15 mouse cellular contexts compared by ENCODE assay signal in the genomic region with DNA sequence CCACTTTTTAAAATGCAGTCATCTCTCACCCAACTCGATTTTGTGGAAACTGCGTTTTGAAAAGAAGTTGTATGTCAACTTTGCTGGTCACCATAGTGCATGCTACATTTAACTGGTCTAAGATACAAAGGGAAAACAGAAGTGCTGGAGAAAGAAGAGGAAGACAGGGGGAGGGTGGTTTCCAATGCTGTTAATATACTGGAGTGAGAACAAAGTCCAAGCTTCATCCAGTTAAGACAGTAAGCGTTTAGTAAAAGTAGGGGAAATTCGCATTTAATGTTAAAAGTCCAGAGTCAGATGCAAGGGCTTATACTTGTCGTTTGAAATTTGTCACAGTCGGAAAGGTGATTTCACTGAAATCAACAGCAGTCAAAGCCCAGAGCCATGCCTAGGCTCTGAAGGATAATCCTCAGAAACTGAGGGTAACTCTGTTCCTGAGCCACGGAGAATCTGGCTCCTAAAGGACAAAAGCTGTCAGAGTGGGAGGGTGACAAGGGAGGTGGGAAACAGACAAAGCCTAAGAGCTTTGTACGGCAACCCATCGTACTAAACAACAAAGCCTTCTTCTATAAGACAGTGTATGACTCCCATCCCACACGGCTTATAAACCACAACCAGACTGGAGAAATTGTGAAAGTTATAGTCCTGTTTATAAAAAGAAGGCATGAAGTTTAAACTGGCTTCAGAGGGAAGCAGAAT. TPM values are rescaled to one million over a fixed set of nuclear protein-coding genes. Genes with fewer than 3 reads are reported as not detected.
DNase-seq lines count a peak whose midpoint lies in the region; ATAC-seq and TF ChIP-seq lines count a peak whose summit lies in the region.
"Had no signal": no experiment of that assay in that cellular context is flagged by ENCODE, and none has a peak within 500 bp of the region (broad histone marks: within the 10 kb centered on the region; RNA-seq: fewer than 3 reads in every experiment).

No protein-coding gene starts in this region.

- in situ Hi-C loops in CH12.LX (cut with MboI; ENCODE audit: low pct_ligation_motif_present, low pct_unique_long_range_greater_than_20kb, low sequenced_read_pairs), result no loop called here

- H3K9me3 ChIP-seq in heart, embryonic 13.5 days, result no peaks in the 10 kb centered on the region
- H3K9me3 ChIP-seq in kidney, postnatal 0 days (replicated peaks; ENCODE audit: low read length), result no peaks in the 10 kb centered on the region
- no peaks in the 10 kb centered on the region for H3K9me3 ChIP-seq in CH12.LX (replicated peaks; ENCODE audit: low read length)
- H3K9me3 ChIP-seq: hindbrain, embryonic 13.5 days; limb, embryonic 10.5 days; neural tube, embryonic 15.5 days had no signal

- no peak overlapping the region for H3K4me3 ChIP-seq in heart, embryonic 13.5 days
- no peak overlapping the region for H3K4me3 ChIP-seq in kidney, postnatal 0 days (replicated peaks; ENCODE audit: low read depth, low read length)
- H3K4me3 ChIP-seq in CH12.LX (replicated peaks in 1 of 3; ENCODE audit: low read depth in 2 of 3, low read length in 2 of 3, poor library complexity in 1 of 3), result no peak overlapping the region
- H3K4me3 ChIP-seq: hindbrain, embryonic 13.5 days; limb, embryonic 10.5 days; neural tube, embryonic 15.5 days had no signal

- 0 out of 2 replicates have a peak overlapping the region, but pooled peaks have one; percentile 8 for H3K4me2 ChIP-seq in heart, embryonic 13.5 days
- H3K4me2 ChIP-seq in kidney, postnatal 0 days (ENCODE audit: low read length), result no peak overlapping the region
- no peak overlapping the region for H3K4me2 ChIP-seq in CH12.LX (ENCODE audit: insufficient read depth, low read depth, poor library complexity, severe bottlenecking)
- H3K4me2 ChIP-seq: hindbrain, embryonic 13.5 days; neural tube, embryonic 15.5 days had no signal

- DNase-seq in heart, adult 11 months, result no peak
- no peak for DNase-seq in kidney, postnatal 0 days (ENCODE audit: low spot score)
- no peak for DNase-seq in kidney, adult 11 months
- DNase-seq in CH12.LX (ENCODE audit: extremely low read depth), result no peak
- peak; percentile 64 for DNase-seq in brain, adult 2 months (ENCODE audit: low read depth, low spot score)
- no peak for DNase-seq in thymus, postnatal 4 days
- DNase-seq: cerebellum, adult 18-20 months; kidney, postnatal 10 days; thymus, adult 18-20 months had no signal

- ATAC-seq in heart, embryonic 13.5 days (ENCODE audit: extremely low read depth, insufficient number of reproducible peaks, low FRiP score, low TSS enrichment), result no peak
- ATAC-seq in kidney, postnatal 0 days (replicated peaks; ENCODE audit: low FRiP score, low read depth), result no peak
- ATAC-seq: forebrain, embryonic 14.5 days had no signal

- H3K9ac ChIP-seq in heart, embryonic 13.5 days, result peak overlapping the region; percentile 59
- no peak overlapping the region for H3K9ac ChIP-seq in kidney, postnatal 0 days (ENCODE audit: low read depth, low read length)
- no peak overlapping the region for H3K9ac ChIP-seq in CH12.LX (ENCODE audit: insufficient read depth, low read depth)
- H3K9ac ChIP-seq: hindbrain, embryonic 13.5 days; neural tube, embryonic 15.5 days had no signal

- H3K79me2 ChIP-seq in CH12.LX (replicated peaks; ENCODE audit: control insufficient read depth, extremely low read depth, insufficient read depth, poor library complexity, severe bottlenecking), result peaks cover 62% of the 10 kb centered on the region

- no peak for TF ChIP-seq POLR2A in CH12.LX (IDR thresholded peaks at IDR 0.05; ENCODE audit: low read depth, low read length)

- 61% methylated on average over 10 of the region's 10 CpGs for WGBS in heart, embryonic 13.5 days
- WGBS in kidney, postnatal 0 days, result 79% methylated on average over 10 of the region's 10 CpGs

- no peak for TF ChIP-seq RAD21 in CH12.LX (IDR thresholded peaks at IDR 0.05; ENCODE audit: low read depth, low read length)

- H3K4me1 ChIP-seq in heart, embryonic 13.5 days, result peaks cover 56% of the 10 kb centered on the region
- H3K4me1 ChIP-seq in kidney, postnatal 0 days (replicated peaks; ENCODE audit: insufficient read depth, low read length), result 0 out of 2 replicates have a peak, but pooled peaks cover 3% of the 10 kb centered on the region
- peaks cover 8 to 82% of the 10 kb centered on the region in 2 experiments for H3K4me1 ChIP-seq in CH12.LX (ENCODE audit: control insufficient read depth in 1 of 2, insufficient read depth in 2 of 2)
- H3K4me1 ChIP-seq: hindbrain, embryonic 13.5 days; limb, embryonic 10.5 days; neural tube, embryonic 15.5 days had no signal

- TF ChIP-seq EP300 in CH12.LX (IDR thresholded peaks at IDR 0.05; ENCODE audit: low read length), result no peak

- H3K36me3 ChIP-seq in heart, embryonic 13.5 days, result peaks cover 63% of the 10 kb centered on the region
- H3K36me3 ChIP-seq in kidney, postnatal 0 days (ENCODE audit: insufficient read depth, low read length), result peaks cover 32% of the 10 kb centered on the region; the same call in 1 of the 2 replicates
- H3K36me3 ChIP-seq in CH12.LX (replicated peaks in 1 of 2; ENCODE audit: control insufficient read depth in 1 of 2, insufficient read depth in 1 of 2, low read length in 1 of 2), result peaks cover 32 to 66% of the 10 kb centered on the region in 2 experiments

- peak overlapping the region; percentile 69 for H3K27ac ChIP-seq in heart, embryonic 13.5 days (replicated peaks)
- 0 out of 2 replicates have a peak overlapping the region, but pooled peaks have one; percentile 47 for H3K27ac ChIP-seq in kidney, postnatal 0 days
- no peak overlapping the region for H3K27ac ChIP-seq in CH12.LX (ENCODE audit: insufficient read depth, low read depth)
- H3K27ac ChIP-seq: hindbrain, embryonic 13.5 days; limb, embryonic 10.5 days; macrophage; neural tube, embryonic 15.5 days had no signal

- dilution Hi-C loops in CH12.LX (cut with MboI; ENCODE audit: extremely low pct_ligation_motif_present, extremely low pct_unique_long_range_greater_than_20kb, low sequenced_read_pairs), result no loop called here

- H3K27me3 ChIP-seq in heart, embryonic 13.5 days (replicated peaks), result no peaks in the 10 kb centered on the region
- no peaks in the 10 kb centered on the region for H3K27me3 ChIP-seq in kidney, postnatal 0 days (ENCODE audit: insufficient read depth, low read length)
- no peaks in the 10 kb centered on the region for H3K27me3 ChIP-seq in CH12.LX (replicated peaks)
- H3K27me3 ChIP-seq: hindbrain, embryonic 13.5 days; neural tube, embryonic 15.5 days had no signal

- no peak for TF ChIP-seq CTCF in kidney, postnatal 0 days (IDR thresholded peaks at IDR 0.05; ENCODE audit: low read depth)
- no peak for TF ChIP-seq CTCF in CH12.LX (conservative IDR thresholded peaks at IDR 0.05 in 1 of 2, IDR thresholded peaks at IDR 0.05 in 1 of 2; ENCODE audit: low read depth in 2 of 2, low read length in 2 of 2)

TF ChIP-seq in CH12.LX, 34 proteins besides CTCF, POLR2A, EP300 and RAD21:
- TF ChIP-seq SIN3A (IDR thresholded peaks at IDR 0.05; ENCODE audit: low read length) (0 out of 2 replicates have a peak, but pooled peaks have one; percentile 26), MAX (IDR thresholded peaks at IDR 0.05; ENCODE audit: low read length) (no peak)

RNA-seq across cellular contexts. Expression of a gene that starts 23.0 kb away (rescaled TPM):
- polyA plus RNA-seq in heart, embryonic 13.5 days (2015; fragmentation: Nextera tagmentation; extraction: Ambion mirVana), result 117 and 118 TPM in 2 replicates
- 113 and 120 TPM in 2 replicates for polyA plus RNA-seq in kidney, postnatal 0 days (2015; fragmentation: Nextera tagmentation; extraction: Ambion mirVana)
- total RNA-seq in CH12.LX (2012; rRNA removed), result 140 and 174 TPM in 2 replicates
- total RNA-seq in CH12.LX (2014; rRNA removed), result 284 and 303 TPM in 2 replicates
- polyA plus RNA-seq in CH12.LX (2012; ENCODE audit: insufficient read length, low read depth), result 219 and 256 TPM in 2 replicates

RNA-seq across cellular contexts. Expression of a gene that starts 50.6 kb away (rescaled TPM):
- 20.5 and 22.6 TPM in 2 replicates for polyA plus RNA-seq in heart, embryonic 13.5 days (2015; fragmentation: Nextera tagmentation; extraction: Ambion mirVana)
- polyA plus RNA-seq in kidney, postnatal 0 days (2015; fragmentation: Nextera tagmentation; extraction: Ambion mirVana), result 28.6 and 31.2 TPM in 2 replicates
- total RNA-seq in CH12.LX (2012; rRNA removed) (29.8 and 39.4 TPM in 2 replicates), CH12.LX (2014; rRNA removed) (34.7 and 40.9 TPM in 2 replicates)
- polyA plus RNA-seq in CH12.LX (2012; ENCODE audit: insufficient read length, low read depth), result 48.2 and 54.5 TPM in 2 replicates

RNA-seq across cellular contexts. Expression of a gene that starts 50.8 kb away (rescaled TPM):
- 85.3 and 93.2 TPM in 2 replicates for polyA plus RNA-seq in heart, embryonic 13.5 days (2015; fragmentation: Nextera tagmentation; extraction: Ambion mirVana)
- polyA plus RNA-seq in kidney, postnatal 0 days (2015; fragmentation: Nextera tagmentation; extraction: Ambion mirVana), result 222 and 249 TPM in 2 replicates
- total RNA-seq in CH12.LX (2012; rRNA removed) (80.9 and 86.9 TPM in 2 replicates), CH12.LX (2014; rRNA removed) (209 and 231 TPM in 2 replicates)
- 166 and 167 TPM in 2 replicates for polyA plus RNA-seq in CH12.LX (2012; ENCODE audit: insufficient read length, low read depth)
